Mouse (Mus musculus): ENCODE results near the gene Fez2.

DNA sequence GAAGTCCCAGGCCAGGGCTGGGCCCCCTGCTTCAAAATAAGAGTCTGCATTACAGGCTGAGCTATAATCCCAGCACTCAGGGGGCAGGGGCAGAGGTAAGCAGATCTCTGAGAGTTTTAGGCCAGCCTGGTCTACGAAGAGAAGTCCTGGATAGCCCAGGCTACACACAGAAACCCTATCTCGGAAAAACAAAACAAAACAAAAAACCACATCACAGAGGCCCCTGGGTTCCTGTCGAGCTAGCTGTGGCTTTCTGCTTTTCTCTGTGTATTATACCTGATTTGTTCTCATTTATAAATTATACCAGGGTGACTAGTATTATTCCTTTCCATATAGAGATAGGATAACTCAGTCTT is 65.5 kb downstream of the Fez2 start:
- TF ChIP-seq CTCF (IDR thresholded peaks at IDR 0.05; ENCODE audit: low read depth, low read length): no peak
- TF ChIP-seq POLR2A (IDR thresholded peaks at IDR 0.05; ENCODE audit: insufficient read depth, low read length): no peak
- no peak for TF ChIP-seq EP300 (IDR thresholded peaks at IDR 0.05; ENCODE audit: insufficient read depth, low read depth, low read length)
